Mouse (Mus musculus) cortical plate, adult 2 months (tissue): ENCODE results near the gene Bmpr1a.

Experiments
- CTCF ChIP-seq: fragments of 200-500 bp; IDR thresholded peaks from 2 replicates; pipeline ENCODE4 v1.5.1; 2011; ENCODE audit warnings: mild to moderate bottlenecking, control low read depth, low read length; ENCODE audit not compliant: insufficient read depth; ENCODE audit errors: extremely low read depth
- POLR2A ChIP-seq: fragments of 200-500 bp; IDR thresholded peaks from 2 replicates; pipeline ENCODE4 v1.6.1; 2011; ENCODE audit warnings: mild to moderate bottlenecking, low read length, control low read depth; ENCODE audit not compliant: insufficient read depth; ENCODE audit errors: extremely low read depth

DNA sequence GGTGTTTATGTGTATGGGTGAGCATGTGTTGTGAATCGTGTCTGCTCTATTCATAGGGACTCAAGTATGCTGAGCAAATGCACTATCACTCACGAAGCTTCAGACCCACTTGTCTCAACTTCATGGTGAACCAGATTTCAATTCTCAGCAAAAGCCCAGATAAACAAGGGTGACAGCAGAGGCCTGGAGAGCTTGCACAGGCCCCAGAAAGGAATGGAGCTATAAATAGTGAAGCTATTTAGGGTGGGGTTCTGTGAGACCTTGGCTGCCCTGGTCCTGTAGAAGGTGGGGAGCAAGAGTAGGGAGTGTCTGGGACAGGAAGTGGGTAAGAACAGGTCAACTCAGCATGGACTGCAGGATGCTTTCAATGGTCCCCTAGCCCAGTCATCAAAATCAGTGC lies 41.4 kb upstream of the Bmpr1a start:
- TF ChIP-seq CTCF (no peak), POLR2A (no peak)
